Mouse (Mus musculus): ENCODE results near the gene Nemp1.

Gene Nemp1

GRCm38 (mm10) chr10:127728437-127728836, 61.7 kb downstream of the Nemp1 start:
- no peak for DNase-seq

DNA sequence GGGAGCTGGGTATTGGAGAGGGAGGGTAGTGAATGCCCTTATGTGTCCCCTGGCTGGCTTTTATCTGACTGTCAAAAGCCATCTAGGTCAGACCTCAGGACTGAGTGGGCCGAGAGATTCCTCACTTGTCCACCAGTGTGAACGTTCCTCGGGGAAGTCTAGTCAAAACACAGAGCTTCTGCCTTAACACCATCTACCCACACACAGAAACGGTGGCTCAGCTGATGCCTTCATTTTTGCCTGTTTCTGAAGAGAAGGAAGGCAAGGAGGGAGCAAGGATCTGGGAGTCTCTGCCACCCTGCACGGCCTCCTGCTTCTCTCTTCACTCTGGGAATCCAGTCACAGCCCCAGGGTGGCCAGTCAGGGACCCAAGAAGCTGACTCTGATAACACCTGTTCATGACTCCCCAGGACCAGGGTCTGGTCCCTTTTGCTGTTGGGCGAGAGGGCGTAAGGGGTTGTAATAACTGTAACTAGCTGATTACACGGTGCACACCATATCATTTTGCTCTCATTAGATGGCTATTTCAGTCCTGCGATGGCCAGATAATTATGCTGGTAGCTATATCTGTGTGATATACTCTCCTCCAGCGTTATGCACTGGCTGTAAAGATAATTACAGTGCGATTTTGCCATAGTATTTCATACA, 63.7 kb downstream of the Nemp1 start:
- no peak for DNase-seq

DNA sequence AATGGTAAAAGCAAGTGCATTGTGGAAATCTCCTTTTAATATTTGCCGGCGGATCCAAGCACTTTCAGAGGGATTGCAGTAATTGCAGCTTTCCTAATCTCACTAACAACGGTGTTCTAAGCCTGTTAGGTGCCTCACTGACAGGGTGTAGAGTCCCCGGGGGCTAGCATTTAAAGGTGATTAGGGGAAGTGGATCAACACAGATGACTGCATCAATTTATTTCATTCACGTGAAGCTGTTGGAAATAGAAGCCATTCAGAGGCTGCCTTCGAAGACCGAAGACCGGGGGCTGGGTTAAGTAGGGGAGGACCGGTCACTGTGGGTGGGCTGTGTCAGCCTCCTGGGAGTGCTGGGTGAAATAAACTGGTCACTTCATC, 64.2 kb downstream of the Nemp1 start:
- DNase-seq: no peak

GRCm38 (mm10) chr10:127731397-127731796, 64.7 kb downstream of the Nemp1 start:
- DNase-seq: no peak

- no peak for DNase-seq
Observed at GRCm38 (mm10) chr10:127734434-127734833, 67.7 kb downstream of the Nemp1 start.

DNA sequence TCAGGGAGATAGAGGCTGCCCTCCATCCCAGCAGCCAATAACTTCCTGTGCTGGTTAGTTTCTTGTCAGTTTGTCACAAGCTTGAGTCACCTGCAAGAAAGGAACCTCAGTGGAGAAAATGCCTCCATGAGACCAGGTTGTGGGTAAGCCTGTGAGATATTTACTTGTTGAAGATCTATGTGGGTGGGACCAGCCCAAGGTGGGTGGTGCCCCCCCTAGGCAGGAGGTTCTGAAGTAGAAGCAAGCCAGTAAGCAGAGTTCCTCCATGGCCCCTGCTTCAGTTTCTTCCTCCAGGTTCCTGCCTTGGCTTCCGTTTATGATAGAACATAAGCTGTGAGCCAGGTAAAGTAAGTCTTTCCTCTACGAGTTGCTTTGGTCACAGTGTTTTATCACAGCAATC, 69.6 kb downstream of the Nemp1 start:
- DNase-seq: no peak

DNA sequence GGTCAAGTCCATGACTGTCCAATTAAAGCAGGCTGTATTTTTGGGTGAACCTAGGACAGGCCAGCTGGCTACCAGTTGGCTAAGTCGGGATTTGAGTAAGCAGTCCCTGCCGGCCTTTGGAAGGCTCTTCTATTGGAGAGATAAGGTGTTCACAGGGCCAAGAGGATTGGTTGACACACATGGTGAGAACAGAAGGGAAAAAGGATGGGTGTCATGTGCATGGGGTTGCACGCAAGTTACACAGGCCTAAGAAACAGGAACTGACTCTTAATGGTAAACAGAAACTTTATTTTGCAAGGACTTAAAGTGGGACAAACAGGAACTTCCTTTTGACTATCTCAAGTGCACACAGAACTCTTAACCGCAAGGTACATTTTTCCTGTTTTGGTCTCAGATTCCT, 70.2 kb downstream of the Nemp1 start:
- DNase-seq: no peak

DNA sequence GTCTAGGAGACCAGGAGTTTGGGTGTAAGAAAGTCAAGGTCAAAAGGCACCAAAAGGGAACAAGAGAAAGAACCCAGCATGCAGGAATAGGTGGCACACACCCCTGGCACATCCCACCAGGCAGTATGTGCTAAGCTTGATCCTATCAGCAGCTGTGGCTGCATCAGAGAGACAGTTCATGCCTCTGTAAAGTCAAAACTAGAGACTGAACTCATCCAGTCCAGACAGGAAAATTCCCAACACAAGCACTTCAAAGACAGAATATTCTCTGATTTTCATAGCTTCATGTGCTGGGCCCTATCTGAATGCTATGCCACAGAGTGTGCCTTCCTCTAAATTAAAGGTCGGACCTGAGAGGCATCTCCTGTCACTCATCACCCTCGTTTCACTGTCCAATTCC, 70.9 kb downstream of the Nemp1 start:
- no peak for DNase-seq

GRCm38 (mm10) chr10:127738151-127738882, 71.6 kb downstream of the Nemp1 start:
- peak; percentile 72 for DNase-seq

GRCm38 (mm10) chr10:127739083-127739660, 72.5 kb downstream of the Nemp1 start, which contains the start of gene Zbtb39:
TSS of gene Zbtb39 (plus strand) at chr10:127739538.
- DNase-seq: peak; percentile 91

- DNase-seq: peak; percentile 70
Observed at GRCm38 (mm10) chr10:127739661-127740161, 73.0 kb downstream of the Nemp1 start.

DNA sequence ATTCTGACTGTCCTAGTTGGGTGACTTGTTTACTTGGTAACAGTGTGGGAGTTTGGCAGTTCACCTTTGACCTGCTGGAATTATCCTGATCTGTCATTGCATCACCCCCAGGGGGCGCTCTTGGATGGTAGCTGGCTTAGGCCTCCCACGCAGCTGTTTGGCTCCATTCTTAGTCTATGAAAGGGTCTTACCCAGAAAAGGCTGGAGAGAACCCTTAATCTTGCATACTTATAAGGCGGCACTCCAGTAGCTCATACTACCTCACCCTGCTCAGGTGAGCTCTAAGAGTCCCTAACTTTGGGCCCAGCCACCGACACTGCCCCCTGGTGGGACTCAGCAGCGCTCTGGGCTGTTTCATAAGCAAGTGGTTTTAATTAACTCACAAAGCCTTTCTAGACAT, 78.0 kb downstream of the Nemp1 start:
- peak; percentile 78 for DNase-seq

- DNase-seq: no peak
Observed at GRCm38 (mm10) chr10:127745886-127746285, 79.2 kb downstream of the Nemp1 start.

DNA sequence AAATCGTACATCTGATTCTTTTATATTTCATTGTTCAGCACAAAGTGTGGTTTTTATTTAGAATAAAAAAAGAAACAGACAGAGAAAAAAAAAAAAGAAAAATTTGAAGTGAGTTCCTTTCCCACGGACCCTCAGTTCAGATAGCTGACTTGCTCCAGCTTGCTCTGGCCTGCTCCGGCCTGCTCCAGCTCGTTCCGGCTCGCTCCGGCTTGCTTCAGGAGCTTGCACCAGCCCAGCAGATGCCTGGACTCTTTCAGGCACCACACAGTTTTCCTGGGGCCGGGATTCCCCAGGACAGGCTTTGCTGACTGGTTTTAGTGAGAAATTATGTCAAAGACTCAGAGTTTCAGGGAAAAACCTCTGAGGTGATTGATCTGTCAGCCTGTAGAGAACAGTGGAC, 80.6 kb downstream of the Nemp1 start:
- no peak for DNase-seq

- no peak for DNase-seq
Observed at GRCm38 (mm10) chr10:127748847-127749612, 82.3 kb downstream of the Nemp1 start.

- DNase-seq: no peak
Observed at GRCm38 (mm10) chr10:127750136-127750777, 83.6 kb downstream of the Nemp1 start.
